Mouse (Mus musculus) cerebellum, adult 18-20 months (tissue): ENCODE data around the gene Rnf149.
"Not testable (repeated sequence)": the region's sequence is repeated elsewhere in the genome, so short reads cannot be mapped to it uniquely, and the experiment has no call there.

ENCODE experiments used
- DNase-seq, 2 experiments: peaks; one replicate each; pipeline ENCODE4 v3.0.0; 2021

The Rnf149 gene

GRCm38 (mm10) chr1:39577253-39577705, at the start of gene Rnf149:
TSS of gene Rnf149 (minus strand) at chr1:39577405.
- DNase-seq: peak; percentile 92 to 98

- DNase-seq: no peak
These were observed 48.3 kb upstream of the Rnf149 start for GRCm38 (mm10) chr1:39625491-39625890.

GRCm38 (mm10) chr1:39623729-39624128, 46.5 kb upstream of the Rnf149 start:
- no peak for DNase-seq

DNA sequence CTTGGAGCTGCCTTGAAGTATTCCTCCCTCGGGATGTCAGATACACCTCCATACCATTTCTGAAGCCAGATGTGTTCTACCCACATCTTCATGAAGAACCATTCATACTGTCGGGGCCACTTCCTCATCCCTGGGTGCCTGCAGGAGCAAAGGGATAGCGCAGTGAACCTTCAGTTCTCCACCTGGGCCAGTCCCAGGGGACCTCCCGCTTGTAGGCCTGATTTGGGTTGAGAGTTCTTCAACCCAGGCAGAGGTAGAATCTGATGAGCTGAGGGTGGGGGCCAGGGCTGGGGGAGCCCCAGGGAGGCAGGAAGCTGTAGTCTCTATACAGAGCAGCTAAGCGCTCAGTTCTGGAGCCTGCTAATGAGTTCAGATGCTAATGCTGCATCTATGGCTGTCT, 45.9 kb upstream of the Rnf149 start:
- DNase-seq: no peak

GRCm38 (mm10) chr1:39618524-39618923, 41.3 kb upstream of the Rnf149 start:
- DNase-seq: no peak

GRCm38 (mm10) chr1:39615526-39615925, 38.3 kb upstream of the Rnf149 start:
- DNase-seq: no peak

GRCm38 (mm10) chr1:39614462-39615279, 37.5 kb upstream of the Rnf149 start:
- peak; percentile 33 to 42 for DNase-seq

- DNase-seq: no peak
These were observed 35.9 kb upstream of the Rnf149 start for GRCm38 (mm10) chr1:39613061-39613460.

GRCm38 (mm10) chr1:39612491-39612890, 35.3 kb upstream of the Rnf149 start:
- no peak for DNase-seq

GRCm38 (mm10) chr1:39608534-39608933, 31.3 kb upstream of the Rnf149 start:
- DNase-seq: no peak

DNA sequence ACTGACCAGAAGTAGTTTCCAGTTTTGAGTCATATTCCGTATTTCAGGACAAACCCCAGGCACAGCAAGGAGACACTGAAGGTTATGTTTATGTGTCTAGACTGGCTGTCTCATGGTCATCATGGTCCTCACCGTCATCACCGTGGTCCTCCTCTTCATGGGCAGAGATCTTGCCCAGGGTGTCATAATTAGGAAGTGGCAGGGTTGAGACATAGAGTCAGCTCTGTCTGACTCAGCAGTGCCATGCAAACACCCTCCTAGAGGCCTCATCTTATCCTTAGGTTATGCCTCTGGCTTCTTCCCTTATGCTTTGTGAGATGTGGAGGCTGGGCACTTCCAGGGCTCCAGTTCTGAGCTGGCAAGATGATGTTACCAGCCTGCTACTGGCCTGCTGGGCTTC, 25.3 kb upstream of the Rnf149 start:
- no peak for DNase-seq

DNA sequence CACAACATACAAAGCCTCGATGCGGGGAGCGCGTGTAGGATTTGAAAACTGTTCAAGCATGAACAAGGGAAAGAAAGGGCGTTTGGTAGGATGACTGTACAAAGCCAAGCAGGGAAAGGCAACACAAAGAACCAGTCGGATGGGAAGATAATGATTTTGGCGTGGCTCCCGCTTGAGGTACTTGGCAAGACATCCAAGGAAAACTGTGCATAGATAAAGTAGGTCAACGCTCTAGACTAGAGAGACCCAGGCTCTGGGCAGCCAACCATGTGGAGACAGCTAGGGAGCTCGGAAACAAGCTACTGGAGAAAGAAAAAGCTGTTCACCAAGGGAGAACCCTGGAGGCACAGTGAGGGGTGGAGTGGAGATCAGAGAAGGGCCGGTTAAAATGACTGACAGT, 21.5 kb upstream of the Rnf149 start:
- DNase-seq: peak; percentile 52 to 56

DNA sequence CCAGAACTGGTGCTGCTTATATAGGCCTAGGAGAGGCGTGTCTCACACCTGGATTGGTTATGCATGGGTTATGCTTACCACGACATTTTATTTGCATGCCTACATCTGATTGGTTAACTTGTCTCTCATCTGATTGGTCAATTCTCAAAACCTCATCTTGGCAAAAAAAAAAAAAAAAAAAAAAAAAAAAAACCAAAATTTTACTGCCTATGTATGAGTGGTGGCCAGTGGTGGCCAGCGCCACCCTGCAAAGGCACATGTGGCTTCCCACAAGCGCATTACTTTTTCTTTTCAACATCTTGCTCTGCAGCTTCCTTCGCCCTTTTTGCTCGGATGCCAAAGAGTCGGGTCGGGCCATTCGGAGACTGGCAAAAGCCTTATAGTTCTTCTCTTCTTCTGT, 19.9 kb upstream of the Rnf149 start:
- DNase-seq: not testable (repeated sequence)

- no peak for DNase-seq
These were observed 16.6 kb upstream of the Rnf149 start for GRCm38 (mm10) chr1:39593836-39594235.

DNA sequence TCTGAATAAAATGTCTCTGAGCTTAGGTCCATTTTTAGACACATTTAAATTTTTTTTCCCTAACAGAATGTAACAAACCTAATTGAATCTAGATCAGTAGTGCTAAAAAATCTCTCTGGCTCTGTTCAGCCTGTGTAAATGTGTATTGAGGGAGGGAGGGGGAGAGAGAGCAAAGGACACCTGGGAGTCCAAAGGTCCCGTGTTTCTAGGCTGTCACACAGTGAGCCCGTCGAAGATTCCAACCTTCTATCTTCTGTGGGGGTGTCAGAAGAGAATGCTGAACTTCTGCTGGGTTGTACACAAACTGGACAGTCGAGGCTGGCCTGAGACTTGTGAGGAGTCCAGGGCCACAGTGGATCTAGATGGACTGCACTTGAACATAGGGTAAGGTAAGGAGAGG, 14.9 kb upstream of the Rnf149 start:
- no peak for DNase-seq

DNA sequence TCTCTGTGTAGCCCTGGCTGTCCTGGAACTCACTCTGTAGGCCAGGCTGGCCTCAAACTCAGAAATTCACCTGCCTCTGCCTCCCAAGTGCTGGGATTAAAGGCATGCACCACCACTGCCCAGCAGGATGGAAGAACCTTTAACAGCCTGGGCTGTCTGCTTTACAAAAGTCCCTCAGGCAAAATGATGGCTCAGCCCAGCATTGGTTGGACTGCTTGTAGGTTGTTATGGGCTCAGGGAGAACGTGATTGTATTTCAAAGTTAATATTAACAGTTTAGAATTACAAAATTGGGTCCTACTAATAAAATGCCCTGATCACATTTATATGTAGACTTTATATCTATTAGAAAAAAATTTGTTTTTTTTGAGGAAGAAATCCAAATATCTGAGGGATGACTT, 14.4 kb upstream of the Rnf149 start:
- DNase-seq: not testable (repeated sequence)

GRCm38 (mm10) chr1:39590193-39590592, 13.0 kb upstream of the Rnf149 start:
- no peak for DNase-seq

DNA sequence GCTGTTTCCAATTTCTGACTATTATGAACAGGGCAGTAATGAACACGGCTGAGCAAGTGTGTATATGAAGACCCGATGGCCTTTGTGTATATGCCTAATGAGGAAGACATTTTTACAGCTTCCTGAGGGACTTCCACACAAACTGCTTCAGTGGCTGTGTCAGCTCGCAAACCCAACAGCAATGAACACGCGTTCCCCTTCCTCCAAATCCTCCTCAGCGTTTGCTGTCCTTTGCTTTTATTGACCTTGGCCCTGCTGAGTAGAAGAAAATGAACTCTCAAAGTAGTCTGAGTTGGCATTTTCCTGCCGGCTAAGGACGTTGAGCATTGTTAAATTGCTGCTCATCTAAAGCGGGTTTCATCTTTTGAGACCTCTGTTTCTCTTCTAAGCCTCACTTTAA, 8.2 kb upstream of the Rnf149 start:
- DNase-seq: no peak

- no peak for DNase-seq
These were observed 6.0 kb upstream of the Rnf149 start for GRCm38 (mm10) chr1:39583173-39583572.

DNA sequence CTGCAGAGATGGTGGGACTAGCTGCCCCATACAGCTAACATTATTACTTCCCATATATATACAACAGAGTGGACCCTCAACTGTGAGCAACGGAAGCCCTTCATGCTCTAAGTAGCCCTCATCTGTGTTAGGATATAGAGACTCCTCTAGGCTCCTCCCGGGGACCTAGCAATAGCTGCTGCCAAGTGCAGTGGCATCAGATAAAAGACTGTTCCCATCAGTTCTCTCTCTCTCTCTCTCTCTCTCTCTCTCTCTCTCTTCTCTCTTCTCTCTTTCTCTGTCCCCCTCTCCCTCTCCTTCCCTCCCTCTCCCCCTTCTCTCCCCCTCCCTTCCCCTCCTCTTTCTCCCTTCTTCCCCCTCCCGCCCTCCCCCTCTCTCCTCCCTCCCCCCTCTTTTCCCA, 4.0 kb upstream of the Rnf149 start:
- no peak for DNase-seq

DNA sequence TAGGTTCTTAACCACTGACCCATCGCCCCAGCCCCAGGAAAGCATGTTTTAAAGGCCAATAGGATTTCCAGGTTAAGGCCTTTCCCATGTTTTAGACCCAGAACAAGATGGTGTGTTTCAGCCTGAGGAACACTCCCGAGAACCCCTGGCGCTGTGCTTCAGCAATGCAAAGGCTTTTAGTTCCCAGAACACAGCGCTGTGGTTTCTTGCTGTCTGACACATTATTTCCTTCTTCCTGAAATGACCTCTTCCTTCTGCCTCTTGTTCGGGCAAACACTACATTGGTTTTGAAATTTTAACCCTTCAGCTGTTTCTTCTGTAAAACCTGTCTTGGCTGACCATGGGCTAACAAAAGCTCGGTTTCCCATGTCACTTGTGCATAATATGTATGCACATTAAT, 1.9 kb upstream of the Rnf149 start:
- no peak for DNase-seq

- no peak for DNase-seq
These were observed 1.2 kb upstream of the Rnf149 start for GRCm38 (mm10) chr1:39578446-39578845.

GRCm38 (mm10) chr1:39576431-39577243, 568 bp downstream of the Rnf149 start:
- peak in 1 of 2 experiments; percentile 43 for DNase-seq

GRCm38 (mm10) chr1:39575778-39576375, 1.3 kb downstream of the Rnf149 start:
- no peak for DNase-seq
